Mouse (Mus musculus): ENCODE data around the gene Tuba3a. TPM values are rescaled to one million over a fixed set of nuclear protein-coding genes. Genes with fewer than 3 reads are reported as not detected.

The Tuba3a gene
- polyA plus RNA-seq, 1 experiment from 2014 or later, result not detected

- WGBS, result 69% methylated on average over 1 of the region's 1 CpGs
- H3K4me1 ChIP-seq (ENCODE audit: control insufficient read depth, insufficient read depth, low read length), result no peaks in the 10 kb centered on the region
- no peak overlapping the region for H3K9ac ChIP-seq (ENCODE audit: low read length)
- no peak overlapping the region for H3K4me3 ChIP-seq (ENCODE audit: low read length)
- H3K9me3 ChIP-seq (replicated peaks; ENCODE audit: control insufficient read depth, low read length), result no peaks in the 10 kb centered on the region
- H3K27me3 ChIP-seq (ENCODE audit: control insufficient read depth, insufficient read depth, low read length), result no peaks in the 10 kb centered on the region
- ATAC-seq (replicated peaks; ENCODE audit: extremely low read depth, insufficient read depth, low FRiP score), result no peak
- H3K4me2 ChIP-seq (ENCODE audit: low read depth, low read length), result no peak overlapping the region
- no peak overlapping the region for H3K27ac ChIP-seq (ENCODE audit: low read length)
- H3K36me3 ChIP-seq (ENCODE audit: control insufficient read depth, insufficient read depth), result peaks cover under 1% of the 10 kb centered on the region; the same call in 1 of the 2 replicates
Measured at GRCm38 (mm10) chr6:125300982-125301381, 15.1 kb upstream of the Tuba3a start.

GRCm38 (mm10) chr6:125297149-125297820, 11.4 kb upstream of the Tuba3a start:
- Histone ChIP-seq H3K27me3 (ENCODE audit: control insufficient read depth, insufficient read depth, low read length) (no peaks in the 10 kb centered on the region), H3K4me2 (ENCODE audit: low read depth, low read length) (no peak overlapping the region), H3K9ac (ENCODE audit: low read length) (no peak overlapping the region), H3K9me3 (replicated peaks; ENCODE audit: control insufficient read depth, low read length) (0 out of 2 replicates have a peak, but pooled peaks cover 5% of the 10 kb centered on the region), H3K27ac (ENCODE audit: low read length) (no peak overlapping the region), H3K36me3 (ENCODE audit: control insufficient read depth, insufficient read depth) (no peaks in the 10 kb centered on the region), H3K4me1 (ENCODE audit: control insufficient read depth, insufficient read depth, low read length) (no peaks in the 10 kb centered on the region), H3K4me3 (ENCODE audit: low read length) (no peak overlapping the region)
- 69% methylated on average over 5 of the region's 5 CpGs for WGBS
- no peak for ATAC-seq (replicated peaks; ENCODE audit: extremely low read depth, insufficient read depth, low FRiP score)

GRCm38 (mm10) chr6:125294049-125294448, 8.2 kb upstream of the Tuba3a start:
- H3K9me3 ChIP-seq (replicated peaks; ENCODE audit: control insufficient read depth, low read length), result 0 out of 2 replicates have a peak, but pooled peaks cover 5% of the 10 kb centered on the region
- ATAC-seq (replicated peaks; ENCODE audit: extremely low read depth, insufficient read depth, low FRiP score), result no peak
- H3K4me1 ChIP-seq (ENCODE audit: control insufficient read depth, insufficient read depth, low read length), result no peaks in the 10 kb centered on the region
- peaks cover 3% of the 10 kb centered on the region; the same call in 1 of the 2 replicates for H3K27me3 ChIP-seq (ENCODE audit: control insufficient read depth, insufficient read depth, low read length)
- H3K9ac ChIP-seq (ENCODE audit: low read length), result no peak overlapping the region
- 89% methylated on average over 4 of the region's 4 CpGs for WGBS
- no peak overlapping the region for H3K27ac ChIP-seq (ENCODE audit: low read length)
- H3K4me3 ChIP-seq (ENCODE audit: low read length), result no peak overlapping the region
- H3K4me2 ChIP-seq (ENCODE audit: low read depth, low read length), result no peak overlapping the region
- H3K36me3 ChIP-seq (ENCODE audit: control insufficient read depth, insufficient read depth), result no peaks in the 10 kb centered on the region

- H3K4me3 ChIP-seq (ENCODE audit: low read length), result no peak overlapping the region
- H3K27me3 ChIP-seq (ENCODE audit: control insufficient read depth, insufficient read depth, low read length), result peaks cover 3% of the 10 kb centered on the region; the same call in 1 of the 2 replicates
- no peak overlapping the region for H3K9ac ChIP-seq (ENCODE audit: low read length)
- H3K27ac ChIP-seq (ENCODE audit: low read length), result no peak overlapping the region
- H3K36me3 ChIP-seq (ENCODE audit: control insufficient read depth, insufficient read depth), result no peaks in the 10 kb centered on the region
- H3K4me2 ChIP-seq (ENCODE audit: low read depth, low read length), result no peak overlapping the region
- H3K4me1 ChIP-seq (ENCODE audit: control insufficient read depth, insufficient read depth, low read length), result no peaks in the 10 kb centered on the region
- no peak for ATAC-seq (replicated peaks; ENCODE audit: extremely low read depth, insufficient read depth, low FRiP score)
- 0 out of 2 replicates have a peak, but pooled peaks cover 5% of the 10 kb centered on the region for H3K9me3 ChIP-seq (replicated peaks; ENCODE audit: control insufficient read depth, low read length)
- WGBS, result 85% methylated on average over 7 of the region's 7 CpGs
Measured at GRCm38 (mm10) chr6:125292256-125292655, 6.4 kb upstream of the Tuba3a start.

GRCm38 (mm10) chr6:125291329-125291728, 5.5 kb upstream of the Tuba3a start:
- no peak for ATAC-seq (replicated peaks; ENCODE audit: extremely low read depth, insufficient read depth, low FRiP score)
- H3K36me3 ChIP-seq (ENCODE audit: control insufficient read depth, insufficient read depth), result no peaks in the 10 kb centered on the region
- WGBS, result 62% methylated on average over 4 of the region's 4 CpGs
- no peak overlapping the region for H3K4me3 ChIP-seq (ENCODE audit: low read length)
- H3K9me3 ChIP-seq (replicated peaks; ENCODE audit: control insufficient read depth, low read length), result 0 out of 2 replicates have a peak, but pooled peaks cover 5% of the 10 kb centered on the region
- H3K4me1 ChIP-seq (ENCODE audit: control insufficient read depth, insufficient read depth, low read length), result no peaks in the 10 kb centered on the region
- H3K4me2 ChIP-seq (ENCODE audit: low read depth, low read length), result no peak overlapping the region
- H3K27me3 ChIP-seq (ENCODE audit: control insufficient read depth, insufficient read depth, low read length), result peaks cover 3% of the 10 kb centered on the region; the same call in 1 of the 2 replicates
- no peak overlapping the region for H3K27ac ChIP-seq (ENCODE audit: low read length)
- H3K9ac ChIP-seq (ENCODE audit: low read length), result no peak overlapping the region

- Histone ChIP-seq H3K9me3 (replicated peaks; ENCODE audit: control insufficient read depth, low read length) (peaks cover 3% of the 10 kb centered on the region; the same call in 1 of the 2 replicates), H3K27me3 (ENCODE audit: control insufficient read depth, insufficient read depth, low read length) (peaks cover 3% of the 10 kb centered on the region; the same call in 1 of the 2 replicates), H3K9ac (ENCODE audit: low read length) (no peak overlapping the region), H3K4me3 (ENCODE audit: low read length) (no peak overlapping the region), H3K36me3 (ENCODE audit: control insufficient read depth, insufficient read depth) (no peaks in the 10 kb centered on the region), H3K4me2 (ENCODE audit: low read depth, low read length) (no peak overlapping the region), H3K27ac (ENCODE audit: low read length) (no peak overlapping the region), H3K4me1 (ENCODE audit: control insufficient read depth, insufficient read depth, low read length) (no peaks in the 10 kb centered on the region)
- ATAC-seq (replicated peaks; ENCODE audit: extremely low read depth, insufficient read depth, low FRiP score), result no peak
- WGBS, result 57% methylated on average over 5 of the region's 5 CpGs
Measured at GRCm38 (mm10) chr6:125288730-125289129, 2.9 kb upstream of the Tuba3a start.

- H3K4me2 ChIP-seq (ENCODE audit: low read depth, low read length), result no peak overlapping the region
- no peaks in the 10 kb centered on the region for H3K4me1 ChIP-seq (ENCODE audit: control insufficient read depth, insufficient read depth, low read length)
- no peaks in the 10 kb centered on the region; the same call in 1 of the 2 replicates for H3K9me3 ChIP-seq (replicated peaks; ENCODE audit: control insufficient read depth, low read length)
- peaks cover 3% of the 10 kb centered on the region; the same call in 1 of the 2 replicates for H3K27me3 ChIP-seq (ENCODE audit: control insufficient read depth, insufficient read depth, low read length)
- no peak overlapping the region for H3K9ac ChIP-seq (ENCODE audit: low read length)
- 82% methylated on average over 4 of the region's 4 CpGs for WGBS
- no peak overlapping the region for H3K4me3 ChIP-seq (ENCODE audit: low read length)
- no peak for ATAC-seq (replicated peaks; ENCODE audit: extremely low read depth, insufficient read depth, low FRiP score)
- H3K27ac ChIP-seq (ENCODE audit: low read length), result no peak overlapping the region
- H3K36me3 ChIP-seq (ENCODE audit: control insufficient read depth, insufficient read depth), result no peaks in the 10 kb centered on the region
Measured at GRCm38 (mm10) chr6:125286944-125287343, 1.1 kb upstream of the Tuba3a start.

GRCm38 (mm10) chr6:125284751-125285150, 1.1 kb downstream of the Tuba3a start:
- H3K9me3 ChIP-seq (replicated peaks; ENCODE audit: control insufficient read depth, low read length), result no peaks in the 10 kb centered on the region; the same call in 1 of the 2 replicates
- no peak overlapping the region for H3K4me2 ChIP-seq (ENCODE audit: low read depth, low read length)
- ATAC-seq (replicated peaks; ENCODE audit: extremely low read depth, insufficient read depth, low FRiP score), result no peak
- no peak overlapping the region for H3K27ac ChIP-seq (ENCODE audit: low read length)
- H3K4me1 ChIP-seq (ENCODE audit: control insufficient read depth, insufficient read depth, low read length), result no peaks in the 10 kb centered on the region
- H3K27me3 ChIP-seq (ENCODE audit: control insufficient read depth, insufficient read depth, low read length), result peaks cover 3% of the 10 kb centered on the region; the same call in 1 of the 2 replicates
- no peak overlapping the region for H3K9ac ChIP-seq (ENCODE audit: low read length)
- 87% methylated on average over 7 of the region's 7 CpGs for WGBS
- H3K36me3 ChIP-seq (ENCODE audit: control insufficient read depth, insufficient read depth), result no peaks in the 10 kb centered on the region
- H3K4me3 ChIP-seq (ENCODE audit: low read length), result no peak overlapping the region

GRCm38 (mm10) chr6:125284250-125284649, 1.6 kb downstream of the Tuba3a start:
- no peak overlapping the region for H3K4me3 ChIP-seq (ENCODE audit: low read length)
- H3K9ac ChIP-seq (ENCODE audit: low read length), result no peak overlapping the region
- no peak overlapping the region for H3K4me2 ChIP-seq (ENCODE audit: low read depth, low read length)
- H3K27ac ChIP-seq (ENCODE audit: low read length), result no peak overlapping the region
- ATAC-seq (replicated peaks; ENCODE audit: extremely low read depth, insufficient read depth, low FRiP score), result no peak
- H3K27me3 ChIP-seq (ENCODE audit: control insufficient read depth, insufficient read depth, low read length), result no peaks in the 10 kb centered on the region
- no peaks in the 10 kb centered on the region for H3K36me3 ChIP-seq (ENCODE audit: control insufficient read depth, insufficient read depth)
- H3K9me3 ChIP-seq (replicated peaks; ENCODE audit: control insufficient read depth, low read length), result no peaks in the 10 kb centered on the region; the same call in 1 of the 2 replicates
- no peaks in the 10 kb centered on the region for H3K4me1 ChIP-seq (ENCODE audit: control insufficient read depth, insufficient read depth, low read length)
- 44% methylated on average over 8 of the region's 8 CpGs for WGBS

Measured in heart, embryonic 16.5 days (tissue).